Mouse (Mus musculus): ENCODE measurements around the gene Cst7. TPM values are rescaled to one million over a fixed set of nuclear protein-coding genes. Genes with fewer than 3 reads are reported as not detected.
"Not testable (repeated sequence)": the region's sequence is repeated elsewhere in the genome, so short reads cannot be mapped to it uniquely, and the experiment has no call there.

Cst7 gene
- polyA plus RNA-seq (2016; fragmentation: Nextera tagmentation; extraction: Ambion mirVana) = 0.19 and 0.34 TPM in 2 replicates

- no peaks in the 10 kb centered on the region for H3K9me3 ChIP-seq (replicated peaks)
- no peaks in the 10 kb centered on the region for H3K36me3 ChIP-seq
- H3K4me2 ChIP-seq = no peak within 1 kb of the TSS
- no peaks in the 10 kb centered on the region for H3K4me1 ChIP-seq (replicated peaks)
- ATAC-seq (ENCODE audit: insufficient number of reproducible peaks, low FRiP score) = no peak
- no peak within 1 kb of the TSS for H3K4me3 ChIP-seq
- H3K27me3 ChIP-seq (replicated peaks) = no peaks in the 10 kb centered on the region
- 53% methylated on average over 11 of the region's 11 CpGs for WGBS
- H3K9ac ChIP-seq = no peak within 1 kb of the TSS
- no peak within 1 kb of the TSS for H3K27ac ChIP-seq (ENCODE audit: poor library complexity, severe bottlenecking)
These were observed at the start of gene Cst7 for GRCm38 (mm10) chr2:150569847-150570590. Gene Cst7, plus strand, starts transcription at chr2:150570415.

DNA sequence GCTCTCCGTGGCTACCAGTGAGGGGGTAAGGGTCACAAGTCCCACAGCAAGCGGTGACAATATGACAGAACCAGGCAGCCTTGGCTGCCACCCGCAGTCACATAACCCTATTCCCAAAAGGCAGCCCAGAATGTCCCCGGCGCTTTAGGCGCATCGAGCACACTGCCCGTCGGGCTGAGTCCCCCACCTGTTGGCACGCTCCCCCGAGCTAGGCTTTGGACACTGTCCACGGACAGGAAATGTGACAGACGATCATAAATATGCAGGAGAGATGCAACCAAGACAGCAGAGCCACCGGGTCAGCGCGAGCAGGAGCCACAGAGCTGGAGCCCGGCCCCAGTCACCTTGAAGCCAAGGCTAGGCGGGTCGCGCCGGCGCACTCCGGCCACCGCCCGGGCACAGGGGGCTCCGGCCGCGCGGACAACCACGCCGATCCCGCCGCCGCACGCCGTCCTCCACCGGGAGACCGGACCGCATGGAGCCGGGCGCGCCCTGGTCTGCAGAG is 44.5 kb upstream of the Cst7 start:
- H3K27ac ChIP-seq (ENCODE audit: poor library complexity, severe bottlenecking) = no peak overlapping the region
- H3K27me3 ChIP-seq (replicated peaks) = peaks cover 31% of the 10 kb centered on the region
- H3K9me3 ChIP-seq (replicated peaks) = no peaks in the 10 kb centered on the region
- H3K4me1 ChIP-seq (replicated peaks) = no peaks in the 10 kb centered on the region; the same call in 1 of the 2 replicates
- 3% methylated on average over 42 of the region's 42 CpGs for WGBS
- ATAC-seq (ENCODE audit: insufficient number of reproducible peaks, low FRiP score) = peak; percentile 51; the same call in 1 of the 2 replicates
- H3K4me2 ChIP-seq = peak overlapping the region; percentile 93
- H3K4me3 ChIP-seq = peak overlapping the region; percentile 49
- H3K9ac ChIP-seq = peak overlapping the region; percentile 72
- no peaks in the 10 kb centered on the region for H3K36me3 ChIP-seq

DNA sequence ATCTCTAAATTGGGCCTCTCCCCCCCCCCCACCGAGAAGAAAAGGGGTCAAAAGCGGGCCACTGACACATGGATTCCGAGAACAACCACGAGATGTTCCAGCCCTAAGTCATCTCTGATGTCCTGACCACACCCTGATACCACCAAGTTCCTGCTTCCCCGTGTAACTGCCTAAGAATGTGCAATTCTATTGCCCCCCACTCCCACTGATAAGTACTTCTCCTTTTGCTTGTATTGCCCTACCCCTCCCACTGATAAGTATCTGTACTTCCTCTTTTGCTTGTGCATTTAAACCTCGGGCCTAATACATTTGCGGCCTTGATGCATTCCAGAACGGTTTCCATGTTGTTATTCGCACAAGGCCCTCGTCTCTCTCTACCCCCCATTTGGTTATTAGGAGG is 20.6 kb upstream of the Cst7 start:
- H3K9ac ChIP-seq, H3K4me3 ChIP-seq: not testable (repeated sequence)
- 75% methylated on average over 10 of the region's 10 CpGs for WGBS

GRCm38 (mm10) chr2:150558568-150558967 is 11.6 kb upstream of the Cst7 start:
- H3K4me3 ChIP-seq = no peak overlapping the region
- 0 out of 2 replicates have a peak, but pooled peaks have one; percentile 48 for ATAC-seq (ENCODE audit: insufficient number of reproducible peaks, low FRiP score)
- H3K4me2 ChIP-seq = no peak overlapping the region
- no peaks in the 10 kb centered on the region for H3K27me3 ChIP-seq (replicated peaks)
- no peaks in the 10 kb centered on the region for H3K4me1 ChIP-seq (replicated peaks)
- H3K9ac ChIP-seq = no peak overlapping the region
- no peaks in the 10 kb centered on the region for H3K36me3 ChIP-seq
- WGBS = 42% methylated on average over 3 of the region's 3 CpGs
- no peak overlapping the region for H3K27ac ChIP-seq (ENCODE audit: poor library complexity, severe bottlenecking)
- no peaks in the 10 kb centered on the region for H3K9me3 ChIP-seq (replicated peaks)

More for the DNA sequence above, 20.6 kb upstream of the Cst7 start:
- not testable (repeated sequence) for H3K36me3 ChIP-seq; H3K9me3 ChIP-seq (replicated peaks); H3K27ac ChIP-seq (ENCODE audit: poor library complexity, severe bottlenecking); H3K4me1 ChIP-seq (replicated peaks); ATAC-seq (ENCODE audit: insufficient number of reproducible peaks, low FRiP score); H3K27me3 ChIP-seq (replicated peaks); H3K4me2 ChIP-seq

DNA sequence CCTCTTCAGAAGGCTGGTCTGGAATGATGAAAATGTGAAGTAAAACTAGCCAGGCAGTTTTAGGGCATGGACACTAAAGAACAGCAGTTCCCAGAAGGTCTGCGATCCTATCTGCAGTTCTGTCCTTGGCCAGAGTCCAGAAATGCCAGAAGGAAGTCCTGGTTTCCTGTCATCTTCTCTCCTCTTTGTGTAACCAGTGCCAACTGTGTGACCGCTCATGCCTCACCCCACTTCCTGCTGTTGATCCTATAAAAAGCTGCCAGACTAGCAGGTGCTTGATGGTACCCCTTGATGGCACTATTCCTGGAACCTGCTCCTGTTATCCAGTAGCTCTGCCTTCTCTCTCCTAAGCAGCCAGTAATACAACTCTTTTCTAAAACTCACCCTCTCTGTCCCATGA is 3.2 kb upstream of the Cst7 start:
- no peak for ATAC-seq (ENCODE audit: insufficient number of reproducible peaks, low FRiP score)
- 33% methylated on average over 2 of the region's 2 CpGs for WGBS

GRCm38 (mm10) chr2:150570761-150571160 is 546 bp downstream of the Cst7 start:
- Histone ChIP-seq H3K4me1 (replicated peaks) (no peaks in the 10 kb centered on the region), H3K27ac (ENCODE audit: poor library complexity, severe bottlenecking) (no peak overlapping the region), H3K4me3 (no peak overlapping the region), H3K27me3 (replicated peaks) (no peaks in the 10 kb centered on the region), H3K36me3 (no peaks in the 10 kb centered on the region), H3K9me3 (replicated peaks) (no peaks in the 10 kb centered on the region), H3K4me2 (no peak overlapping the region), H3K9ac (no peak overlapping the region)
- ATAC-seq (ENCODE audit: insufficient number of reproducible peaks, low FRiP score) = no peak
- WGBS = 74% methylated on average over 2 of the region's 2 CpGs

More for the DNA sequence above, 3.2 kb upstream of the Cst7 start:
- H3K9me3 ChIP-seq (replicated peaks) = no peaks in the 10 kb centered on the region
- no peak overlapping the region for H3K4me2 ChIP-seq
- no peak overlapping the region for H3K4me3 ChIP-seq
- no peaks in the 10 kb centered on the region for H3K27me3 ChIP-seq (replicated peaks)
- no peaks in the 10 kb centered on the region for H3K4me1 ChIP-seq (replicated peaks)
- no peak overlapping the region for H3K9ac ChIP-seq
- H3K27ac ChIP-seq (ENCODE audit: poor library complexity, severe bottlenecking) = no peak overlapping the region
- no peaks in the 10 kb centered on the region for H3K36me3 ChIP-seq

DNA sequence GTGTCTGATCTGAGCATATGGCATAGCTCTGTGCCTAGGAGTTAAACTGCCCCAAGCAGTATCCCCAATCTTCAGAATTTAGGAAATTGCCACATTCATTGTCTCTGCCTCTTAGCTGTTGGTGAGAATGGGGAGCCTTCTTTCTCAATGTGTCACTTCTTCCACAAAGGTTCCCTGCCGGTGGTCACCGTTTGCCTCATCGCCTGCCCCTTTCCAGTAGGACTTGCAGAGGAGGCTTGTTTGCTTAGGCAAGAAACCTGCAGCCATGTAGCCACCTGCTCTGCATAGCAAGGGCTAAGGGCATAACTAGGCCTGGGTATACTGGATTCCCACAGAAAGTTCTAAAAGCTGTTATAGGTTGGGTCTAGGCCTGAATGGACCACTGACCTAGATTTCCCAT is 2.2 kb downstream of the Cst7 start:
- H3K27ac ChIP-seq (ENCODE audit: poor library complexity, severe bottlenecking) = no peak overlapping the region
- H3K36me3 ChIP-seq = peaks cover 4% of the 10 kb centered on the region; the same call in 1 of the 2 replicates
- H3K4me3 ChIP-seq = no peak overlapping the region
- H3K27me3 ChIP-seq (replicated peaks) = no peaks in the 10 kb centered on the region
- 91% methylated on average over 3 of the region's 3 CpGs for WGBS
- H3K4me1 ChIP-seq (replicated peaks) = no peaks in the 10 kb centered on the region
- no peak overlapping the region for H3K9ac ChIP-seq
- no peak overlapping the region for H3K4me2 ChIP-seq
- ATAC-seq (ENCODE audit: insufficient number of reproducible peaks, low FRiP score) = no peak
- no peaks in the 10 kb centered on the region for H3K9me3 ChIP-seq (replicated peaks)

GRCm38 (mm10) chr2:150576256-150576655 is 6.0 kb downstream of the Cst7 start:
- Histone ChIP-seq H3K9ac (no peak overlapping the region), H3K27me3 (replicated peaks) (no peaks in the 10 kb centered on the region), H3K9me3 (replicated peaks) (no peaks in the 10 kb centered on the region), H3K4me3 (no peak overlapping the region), H3K27ac (ENCODE audit: poor library complexity, severe bottlenecking) (no peak overlapping the region), H3K4me2 (no peak overlapping the region), H3K36me3 (peaks cover 4% of the 10 kb centered on the region; the same call in 1 of the 2 replicates), H3K4me1 (replicated peaks) (no peaks in the 10 kb centered on the region)
- ATAC-seq (ENCODE audit: insufficient number of reproducible peaks, low FRiP score) = no peak
- 86% methylated on average over 1 of the region's 1 CpGs for WGBS

GRCm38 (mm10) chr2:150578603-150579002 is 8.4 kb downstream of the Cst7 start:
- Histone ChIP-seq H3K9ac (no peak overlapping the region), H3K27ac (ENCODE audit: poor library complexity, severe bottlenecking) (no peak overlapping the region), H3K4me2 (no peak overlapping the region), H3K4me3 (no peak overlapping the region), H3K36me3 (peaks cover 10% of the 10 kb centered on the region), H3K27me3 (replicated peaks) (no peaks in the 10 kb centered on the region), H3K9me3 (replicated peaks) (no peaks in the 10 kb centered on the region), H3K4me1 (replicated peaks) (no peaks in the 10 kb centered on the region)
- ATAC-seq (ENCODE audit: insufficient number of reproducible peaks, low FRiP score) = no peak
- 76% methylated on average over 5 of the region's 5 CpGs for WGBS

DNA sequence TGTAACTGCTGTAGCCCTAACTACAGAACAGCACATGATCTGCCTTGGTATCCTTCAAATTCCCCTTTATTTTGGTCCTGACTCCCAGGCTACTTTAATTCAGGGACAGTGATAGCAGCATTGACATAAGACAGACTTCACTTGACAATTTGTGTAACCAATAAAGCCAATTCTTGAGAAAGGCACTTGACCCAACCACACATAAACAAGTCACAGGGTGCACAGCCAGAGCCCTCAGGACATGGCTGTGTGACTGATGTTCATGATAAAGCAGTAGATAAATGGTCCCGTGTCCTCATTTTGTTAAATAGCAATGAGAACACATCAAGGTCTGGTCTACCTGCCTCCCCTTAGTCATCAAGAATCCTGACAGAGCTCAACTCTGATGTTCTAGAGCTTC is 9.4 kb downstream of the Cst7 start:
- 76% methylated on average over 1 of the region's 1 CpGs for WGBS
- Histone ChIP-seq H3K27me3 (replicated peaks) (no peaks in the 10 kb centered on the region), H3K9me3 (replicated peaks) (no peaks in the 10 kb centered on the region), H3K4me1 (replicated peaks) (no peaks in the 10 kb centered on the region), H3K4me3 (no peak overlapping the region), H3K4me2 (no peak overlapping the region), H3K27ac (ENCODE audit: poor library complexity, severe bottlenecking) (no peak overlapping the region), H3K9ac (no peak overlapping the region), H3K36me3 (peaks cover 20% of the 10 kb centered on the region)
- ATAC-seq (ENCODE audit: insufficient number of reproducible peaks, low FRiP score) = no peak

DNA sequence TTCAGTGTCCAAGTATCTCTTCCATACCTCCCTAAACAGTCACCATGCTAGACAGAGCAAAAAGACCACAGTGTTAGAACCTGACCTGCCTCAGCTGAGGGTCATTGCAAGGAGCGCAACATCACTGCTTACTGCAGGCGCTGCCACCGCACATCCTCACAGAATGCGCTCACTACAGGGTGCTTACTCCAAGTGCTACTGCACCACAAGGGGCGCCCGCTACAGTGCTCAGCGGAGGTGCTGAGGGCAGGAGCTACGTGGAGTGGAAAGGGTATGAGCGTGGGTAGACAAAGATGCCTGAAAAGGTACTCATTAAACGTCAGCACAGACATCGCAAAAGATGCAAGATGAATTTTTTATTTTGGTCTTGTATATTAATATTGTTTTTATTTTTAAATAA is 18.9 kb downstream of the Cst7 start:
- no peak for ATAC-seq (ENCODE audit: insufficient number of reproducible peaks, low FRiP score)
- no peak overlapping the region for H3K9ac ChIP-seq
- H3K27me3 ChIP-seq (replicated peaks) = no peaks in the 10 kb centered on the region
- H3K27ac ChIP-seq (ENCODE audit: poor library complexity, severe bottlenecking) = no peak overlapping the region
- peaks cover 57% of the 10 kb centered on the region for H3K36me3 ChIP-seq
- no peaks in the 10 kb centered on the region for H3K4me1 ChIP-seq (replicated peaks)
- no peak overlapping the region for H3K4me2 ChIP-seq
- 77% methylated on average over 11 of the region's 11 CpGs for WGBS
- no peaks in the 10 kb centered on the region for H3K9me3 ChIP-seq (replicated peaks)
- H3K4me3 ChIP-seq = no peak overlapping the region
